Mouse (Mus musculus) adrenal gland, postnatal 4 days (tissue): ENCODE measurements at regions not wholly inside any gene's neighbourhood (a gene's known extent, or its start where the extent isn't known, plus 50 kb on each side); places are given as distances from the start of the nearest gene placed in this dataset.

ENCODE experiments used
- DNase-seq, 2 experiments: peaks; one replicate each; pipeline ENCODE4 v3.0.0; 2021 to 2022; ENCODE audit warnings: low spot score in 2 of 2, mixed read lengths in 2 of 2

DNA sequence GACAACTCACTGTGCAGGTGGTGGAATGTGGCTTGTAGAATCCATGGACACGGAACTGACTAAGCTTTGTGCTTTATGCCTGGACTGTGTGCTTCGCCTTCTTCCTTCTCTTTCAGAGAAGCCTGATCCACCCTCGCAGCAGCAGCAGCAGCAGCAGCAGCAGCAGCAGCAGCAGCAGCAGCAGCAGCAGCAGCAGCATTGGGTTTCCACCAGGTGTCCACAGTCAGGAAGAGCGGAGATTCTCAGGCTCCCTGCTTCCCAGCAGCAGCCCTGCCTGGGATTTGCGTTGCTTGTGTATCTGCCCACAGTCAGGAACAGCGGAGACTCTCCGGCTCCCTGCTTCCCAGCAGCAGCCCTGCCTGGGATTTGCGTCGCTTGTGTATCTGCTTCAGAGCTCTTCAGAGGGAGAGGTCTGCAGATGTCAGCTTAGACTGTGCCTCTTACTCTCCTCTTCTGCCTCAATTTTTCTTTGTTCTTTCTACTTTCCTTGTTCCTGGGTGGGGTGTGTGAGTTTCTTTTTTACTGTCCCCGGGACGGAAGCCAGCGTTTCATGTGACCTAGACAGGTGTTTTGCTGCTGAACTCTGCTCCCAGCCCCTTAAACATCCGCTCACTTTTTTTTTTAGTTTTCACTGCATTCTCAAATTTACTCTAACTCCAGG lies 168.1 kb upstream of the Olig3 start:
- DNase-seq, result no peak

- DNase-seq, result no peak
Observed at GRCm38 (mm10) chr10:19187716-19188081, 168.6 kb upstream of the Olig3 start.

- no peak for DNase-seq
Observed at GRCm38 (mm10) chr10:19187084-19187615, 169.2 kb upstream of the Olig3 start.

DNA sequence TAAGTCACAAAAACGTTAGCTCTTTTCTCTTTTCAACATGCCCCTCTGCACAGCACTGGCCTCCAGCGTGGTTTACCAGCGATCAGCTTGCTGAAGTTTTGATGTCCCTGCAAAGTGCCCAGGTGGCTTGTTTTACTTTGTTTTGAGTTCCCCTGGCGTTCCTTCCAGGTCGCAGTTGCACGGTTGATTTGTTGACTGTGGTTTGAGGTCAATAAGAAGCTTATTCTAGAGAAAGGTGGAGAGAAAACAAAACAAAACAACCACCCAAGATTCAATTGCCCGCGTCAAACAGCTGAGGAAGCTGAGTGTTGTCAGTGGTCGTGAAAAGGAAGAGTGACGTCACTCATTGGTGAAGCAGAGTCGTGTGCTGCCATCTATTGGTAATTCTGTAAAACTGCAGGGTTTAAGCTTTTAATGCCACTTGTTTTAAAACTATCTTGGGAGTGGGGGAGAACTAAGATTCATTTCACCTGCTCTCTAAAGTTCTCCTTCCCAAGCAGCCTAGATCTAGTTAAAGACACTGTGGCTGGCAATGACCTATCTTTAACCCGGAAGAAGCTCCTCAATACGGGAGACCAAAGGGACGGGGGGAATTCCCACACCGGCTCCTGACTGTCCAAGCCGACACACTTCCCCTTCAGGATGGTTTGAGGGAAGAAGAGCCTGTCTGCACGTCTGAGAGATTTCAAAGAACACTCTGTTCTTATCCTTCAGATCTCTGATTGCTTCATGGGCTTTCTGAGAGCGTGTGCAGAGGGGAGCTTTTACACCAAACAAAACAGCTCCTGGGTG lies 170.3 kb upstream of the Olig3 start:
- peak in 1 of 2 experiments; percentile 16 for DNase-seq

- DNase-seq, result no peak
Observed at GRCm38 (mm10) chr10:19184886-19185285, 169.4 kb upstream of the Tnfaip3 start.

DNA sequence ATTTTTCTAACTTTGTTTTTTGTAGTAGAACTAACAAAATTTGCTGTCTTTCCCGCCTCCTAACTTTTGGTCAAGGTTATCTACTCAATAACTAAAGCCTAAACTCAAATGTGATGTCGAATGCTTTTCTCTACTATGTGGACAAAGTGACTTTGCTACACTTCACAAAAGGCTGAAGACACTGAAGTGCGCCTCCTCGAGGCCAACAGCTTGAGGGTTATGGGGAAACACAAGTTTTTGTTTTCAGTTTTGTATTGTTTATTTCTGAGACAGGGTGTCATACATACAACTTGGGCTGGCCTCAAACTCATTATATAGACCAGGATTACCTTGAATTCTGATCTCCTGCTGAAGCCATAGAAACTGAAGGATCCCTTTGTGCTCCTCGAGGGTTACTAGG lies 162.4 kb upstream of the Tnfaip3 start:
- no peak for DNase-seq

DNA sequence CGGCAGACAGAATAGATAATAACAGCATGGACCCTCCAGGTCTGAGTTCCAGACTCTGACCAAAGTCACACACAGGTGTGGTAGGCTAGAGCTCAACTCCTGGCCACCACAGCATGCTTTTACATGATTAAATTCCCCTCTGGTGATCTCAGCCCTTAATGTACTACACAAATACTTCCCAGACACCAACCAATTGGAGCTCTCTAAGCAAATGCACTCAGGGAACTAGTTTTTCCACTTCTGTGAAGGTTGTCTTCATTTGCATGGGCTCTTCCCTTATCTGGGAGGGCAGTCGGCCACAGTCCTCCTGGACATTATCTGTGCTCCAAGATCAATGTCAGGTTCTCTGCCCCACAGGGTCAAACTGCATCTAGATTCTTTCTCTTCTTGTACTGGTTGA lies 162.0 kb upstream of the Tnfaip3 start:
- no peak for DNase-seq

DNA sequence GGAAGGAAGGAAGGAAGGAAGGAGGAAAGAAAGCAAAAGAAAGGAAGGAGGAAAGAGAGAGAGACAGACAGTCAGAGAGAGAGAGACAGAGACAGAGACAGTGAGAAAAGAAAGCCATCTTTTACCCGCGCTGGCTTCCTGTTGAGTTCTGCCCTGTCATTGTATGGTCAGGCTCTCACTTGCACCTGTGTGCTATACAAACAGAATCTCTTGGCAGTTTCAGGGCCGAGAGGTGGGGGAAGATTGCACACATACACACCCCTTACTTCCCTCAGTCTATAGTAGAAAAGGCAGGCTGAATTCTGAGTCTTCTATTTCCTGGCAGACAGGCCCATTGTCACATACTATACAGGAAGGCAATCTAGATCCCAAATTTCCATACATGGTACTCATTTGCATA lies 160.8 kb upstream of the Tnfaip3 start:
- no peak for DNase-seq

DNA sequence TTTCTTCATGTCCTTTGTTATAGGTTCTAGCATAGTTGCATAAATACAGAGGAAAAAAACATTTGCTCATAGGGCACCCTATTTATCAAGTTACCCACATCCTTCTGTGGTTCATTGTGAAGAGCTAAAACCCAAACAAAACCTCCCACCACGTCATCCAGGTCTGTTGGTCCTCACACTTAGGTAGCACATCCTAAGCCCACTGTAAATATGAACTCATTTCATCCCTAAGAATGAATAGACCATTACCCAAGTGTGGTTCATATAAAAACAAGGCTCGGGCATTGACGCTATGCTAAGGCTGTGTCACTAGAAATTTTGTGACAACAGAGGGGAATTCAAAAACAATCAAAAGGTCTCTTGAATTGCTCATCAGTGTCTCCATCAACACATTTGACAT lies 156.4 kb upstream of the Tnfaip3 start:
- DNase-seq, result no peak

DNA sequence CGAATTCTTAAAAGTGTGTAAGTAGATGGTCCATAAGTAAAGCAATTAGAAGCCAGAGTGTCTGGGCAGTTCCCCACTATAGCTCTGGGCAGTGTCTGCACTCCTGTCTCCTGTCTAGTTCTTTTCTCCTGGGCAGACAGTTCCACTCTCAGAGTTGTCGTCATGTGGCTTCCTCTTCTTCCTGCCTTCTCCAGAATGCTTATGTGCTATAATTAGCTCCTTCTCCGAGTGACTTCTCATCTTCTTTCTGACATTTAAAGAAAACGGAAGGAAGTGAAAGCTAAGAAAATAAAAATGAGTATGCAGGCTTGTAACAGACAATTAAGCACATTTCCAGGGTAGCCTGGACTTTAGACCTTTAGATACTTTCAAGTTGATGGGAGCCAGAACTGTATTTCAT lies 155.1 kb upstream of the Tnfaip3 start:
- no peak for DNase-seq

GRCm38 (mm10) chr10:19169272-19169671 lies 153.8 kb upstream of the Tnfaip3 start:
- DNase-seq, result no peak

DNA sequence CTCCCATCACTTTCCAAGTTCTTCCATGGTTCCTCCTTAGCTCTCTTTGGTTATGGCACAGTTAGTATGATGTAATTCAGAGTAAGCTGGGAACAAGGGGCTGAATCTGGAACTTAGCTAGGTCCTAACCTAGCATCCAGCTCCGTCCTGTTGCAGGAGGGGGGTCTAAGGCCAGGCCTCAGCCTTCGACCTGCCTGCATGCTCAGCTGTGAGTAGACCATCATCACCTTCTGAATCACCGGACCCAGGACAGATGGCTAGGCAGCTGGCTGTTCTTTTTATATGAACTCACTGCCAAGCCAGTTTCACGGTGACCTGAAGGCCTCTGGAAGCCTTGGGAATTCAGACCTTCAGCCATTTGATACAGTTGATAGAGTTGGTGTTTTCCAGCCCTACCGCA lies 152.9 kb upstream of the Tnfaip3 start:
- DNase-seq, result no peak

GRCm38 (mm10) chr10:19167641-19168271 lies 152.3 kb upstream of the Tnfaip3 start:
- DNase-seq, result no peak

DNA sequence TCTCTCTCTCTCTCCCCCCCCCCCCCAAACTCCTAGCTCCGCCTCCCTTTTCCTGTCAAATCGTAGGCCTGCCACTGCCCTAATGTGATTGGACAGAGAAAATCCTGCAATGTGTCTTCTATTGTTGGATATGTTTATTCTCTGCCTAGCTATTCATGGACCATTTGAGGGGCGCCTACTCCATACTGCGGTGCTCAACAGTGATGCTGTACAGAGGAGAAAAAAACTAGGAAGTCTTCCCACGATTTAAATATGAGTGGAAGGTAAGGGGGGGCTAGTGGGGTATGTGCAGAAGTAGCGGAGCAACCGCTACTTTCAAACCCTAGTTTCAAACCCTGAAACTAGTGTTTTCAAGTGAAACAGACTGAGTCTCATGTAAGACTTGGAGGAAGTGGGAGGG lies 151.6 kb upstream of the Tnfaip3 start:
- no peak for DNase-seq

DNA sequence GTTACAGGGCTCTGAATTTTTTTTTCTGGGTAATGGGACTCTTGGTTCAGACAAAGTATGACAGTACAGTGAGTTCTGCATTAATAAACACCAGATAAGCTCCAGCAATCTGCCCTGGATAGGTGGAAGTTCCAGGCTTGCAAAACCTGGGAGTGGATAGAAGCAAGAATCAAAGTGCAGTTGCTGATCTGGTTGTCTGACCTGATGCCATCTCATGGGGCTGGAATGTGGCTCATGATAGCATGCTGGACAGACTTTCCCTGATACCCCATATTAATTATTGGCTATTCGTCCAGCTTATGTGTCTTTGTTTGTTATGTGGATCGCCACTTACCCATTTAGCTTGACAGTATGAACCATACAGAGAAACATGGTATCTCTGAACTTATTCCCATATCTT lies 146.6 kb upstream of the Tnfaip3 start:
- no peak for DNase-seq

DNA sequence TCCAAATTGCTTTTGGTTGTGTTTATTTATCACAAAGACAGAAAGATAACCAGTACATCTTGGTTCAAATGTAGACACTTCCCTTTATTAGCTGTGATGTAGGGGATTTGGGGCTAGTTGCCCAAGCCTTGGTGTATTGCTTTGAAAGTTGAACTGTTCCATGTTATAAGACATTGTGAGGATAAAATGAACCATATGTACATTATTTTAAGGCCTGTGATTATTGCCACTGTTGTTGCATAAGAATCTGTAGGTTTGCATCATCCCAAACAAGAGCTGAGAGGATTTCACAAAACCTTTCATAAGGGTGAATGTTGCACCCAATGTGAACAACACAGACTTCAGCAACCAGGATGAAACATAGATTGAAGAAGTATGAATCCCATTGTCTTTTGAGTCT lies 145.7 kb upstream of the Tnfaip3 start:
- no peak for DNase-seq

DNA sequence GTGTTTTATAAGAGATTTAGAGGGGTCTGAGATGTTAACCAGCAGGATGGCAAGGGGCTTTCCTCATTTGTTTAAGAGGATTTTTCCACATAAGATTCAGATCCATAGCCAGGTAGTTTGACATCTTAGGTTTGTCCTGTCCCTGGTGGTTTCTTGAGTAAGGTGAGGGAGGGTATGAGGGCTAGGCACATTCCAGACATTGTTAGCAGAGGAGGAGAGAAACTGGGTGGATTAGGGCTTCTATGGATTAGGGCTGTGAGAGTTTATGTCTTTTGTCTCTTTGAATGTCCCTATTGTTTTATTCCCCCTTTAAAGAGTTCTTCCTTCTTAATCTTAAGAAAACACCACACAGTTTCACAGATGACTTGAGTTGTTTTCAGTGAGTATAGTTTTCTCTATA lies 138.6 kb upstream of the Tnfaip3 start:
- DNase-seq, result no peak

DNA sequence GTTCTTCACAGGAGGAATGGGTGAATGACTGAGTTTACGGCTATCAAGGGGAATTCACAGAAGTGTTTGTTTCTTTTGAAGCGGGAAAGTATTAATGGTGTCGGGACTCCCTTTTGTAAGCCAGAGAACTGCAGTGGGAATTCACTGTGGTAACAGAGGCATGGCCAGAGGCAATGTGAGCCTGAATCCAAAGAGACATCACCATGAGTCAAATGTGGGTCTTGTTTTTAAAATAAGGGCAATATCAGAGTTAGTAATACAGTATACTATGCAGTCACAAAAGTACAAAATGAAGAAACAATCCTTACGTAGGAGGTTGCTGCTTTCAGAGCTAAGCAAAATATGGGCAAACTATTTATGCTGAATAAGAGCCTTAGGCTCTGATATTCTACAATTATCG lies 137.3 kb upstream of the Tnfaip3 start:
- DNase-seq, result no peak

DNA sequence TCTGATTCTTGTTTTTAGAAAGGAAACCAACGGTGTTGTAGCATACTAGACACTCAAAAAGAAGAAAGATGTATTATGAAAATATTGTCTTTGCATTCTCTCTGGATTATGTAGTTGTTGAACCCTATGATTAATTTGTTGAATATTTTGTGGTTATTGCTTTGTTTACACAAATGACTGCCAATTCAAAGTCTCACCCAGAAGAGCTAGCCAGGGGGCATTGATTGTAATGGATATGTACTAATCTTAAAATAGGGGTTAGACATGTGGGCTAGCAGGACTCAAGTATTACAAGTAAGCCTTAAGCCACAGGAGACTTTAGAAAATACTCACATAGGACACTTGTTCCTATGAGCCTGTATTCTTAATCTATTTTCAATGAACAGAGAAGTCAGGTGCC lies 135.3 kb upstream of the Tnfaip3 start:
- DNase-seq, result no peak

GRCm38 (mm10) chr10:19150005-19150404 lies 134.5 kb upstream of the Tnfaip3 start:
- no peak for DNase-seq

DNA sequence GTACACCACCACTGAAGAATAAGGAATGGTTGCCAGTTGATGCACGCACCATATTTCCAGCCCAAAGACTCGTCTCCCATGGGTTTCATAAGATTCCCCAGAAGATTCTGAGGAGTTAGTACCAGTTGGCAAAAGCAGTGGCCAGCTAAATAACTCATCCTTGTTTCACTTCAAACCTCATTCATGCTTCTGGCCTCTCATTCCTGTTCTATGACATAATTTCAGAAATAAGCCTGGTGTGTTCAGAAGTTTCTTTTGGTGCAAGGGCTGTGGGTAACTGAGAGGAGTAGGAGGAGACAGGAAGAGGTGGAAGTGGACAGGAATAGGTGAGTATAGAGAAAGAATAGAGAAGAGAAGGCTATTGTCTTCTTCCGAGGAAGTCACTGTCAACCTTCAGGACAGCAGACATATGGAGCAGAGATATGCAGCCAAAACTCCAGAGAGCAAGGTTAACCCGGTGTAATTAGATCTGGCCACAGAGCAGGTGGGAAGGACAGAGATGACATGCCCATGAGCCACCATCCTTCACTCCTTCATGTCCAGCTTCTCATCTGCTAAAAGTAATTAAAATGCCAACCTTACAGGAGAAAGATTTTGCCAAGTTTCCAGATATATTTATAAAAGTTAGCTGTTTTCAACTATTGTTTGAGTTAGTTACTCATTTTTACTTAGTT lies 133.9 kb upstream of the Tnfaip3 start:
- DNase-seq, result no peak

GRCm38 (mm10) chr10:19141481-19141880 lies 126.0 kb upstream of the Tnfaip3 start:
- no peak for DNase-seq
